Mouse (Mus musculus) liver, postnatal 0 days (tissue): ENCODE results near the gene Vwce. TPM values are rescaled to one million over a fixed set of nuclear protein-coding genes. Genes with fewer than 3 reads are reported as not detected.

ENCODE experiments used
- ATAC-seq: fragments of 200-750 bp; cut with Nextera tagmentation; 2 replicates; pipeline ENCODE4 v1.8.0; 2017; ENCODE audit warnings: mild to moderate bottlenecking, moderate library complexity
- DNase-seq: peaks from one replicate; pipeline ENCODE4 v3.0.0-alpha.2; 2016
- H3K27ac ChIP-seq: fragments of 300-500 bp; sonication (generic); 2 replicates; pipeline ENCODE4 v1.5.1; 2014; ENCODE audit warnings: antibody characterized with exemption, moderate library complexity, mild to moderate bottlenecking, low read depth
- H3K27me3 ChIP-seq: fragments of 300-500 bp; sonication (generic); 2 replicates; pipeline ENCODE4 v1.6.1; 2014; ENCODE audit warnings: low read length, control low read depth, mixed read lengths; ENCODE audit not compliant: insufficient read depth
- H3K36me3 ChIP-seq: fragments of 300-500 bp; sonication (generic); replicated peaks from 2 replicates; pipeline ENCODE4 v1.6.1; 2014; ENCODE audit warnings: mild to moderate bottlenecking, control low read depth, low read length, moderate library complexity, mixed read lengths; ENCODE audit not compliant: insufficient read depth
- H3K4me1 ChIP-seq: fragments of 300-500 bp; sonication (generic); 2 replicates; pipeline ENCODE4 v1.6.1; 2014; ENCODE audit warnings: antibody characterized with exemption, mild to moderate bottlenecking, control low read depth; ENCODE audit not compliant: insufficient read depth
- H3K4me2 ChIP-seq: fragments of 300-500 bp; sonication (generic); 2 replicates; pipeline ENCODE4 v1.6.1; 2014; ENCODE audit warnings: low read depth, mild to moderate bottlenecking, low read length, moderate library complexity, mixed read lengths
- H3K4me3 ChIP-seq: fragments of 300-500 bp; sonication (generic); 2 replicates; pipeline ENCODE4 v1.5.1; 2014; ENCODE audit warnings: low read depth, low read length
- H3K9ac ChIP-seq: fragments of 300-500 bp; sonication (generic); replicated peaks from 2 replicates; pipeline ENCODE4 v1.6.1; 2014; ENCODE audit warnings: mild to moderate bottlenecking, moderate library complexity
- H3K9me3 ChIP-seq: fragments of 300-500 bp; sonication (generic); 2 replicates; pipeline ENCODE4 v1.6.1; 2016; ENCODE audit warnings: mild to moderate bottlenecking, control low read depth, low read length, mixed read lengths
- CTCF ChIP-seq: sonication (generic); IDR thresholded peaks from 2 replicates; pipeline ENCODE4 v1.5.1; 2016; ENCODE audit warnings: antibody characterized with exemption, low read depth
- EP300 ChIP-seq: IDR thresholded peaks from 2 replicates; pipeline ENCODE4 v1.6.1; 2016; ENCODE audit warnings: antibody characterized with exemption, low read depth, mild to moderate bottlenecking
- WGBS: fragments of 180-500 bp; shearing (Covaris S2); extraction: QIAGEN DNeasy Blood & Tissue Kit; methylation state at CpG from one replicate; pipeline ENCODE4 v1.1.7; 2014; ENCODE audit not compliant: insufficient replicate concordance; 5-methylcytosine and 5-hydroxymethylcytosine counted together
- polyA plus RNA-seq: library from polyadenylated mRNA; unstranded; fragments of >200 nt; fragmentation: Nextera tagmentation; extraction: Ambion mirVana; gene quantifications from 2 replicates; pipeline ENCODE4 v1.2.1, GENCODE M21; 2015

The Vwce gene
- polyA plus RNA-seq, 1 experiment from 2014 or later = 18.2 TPM

- H3K4me2 ChIP-seq = no peak overlapping the region
- H3K27me3 ChIP-seq = no peaks in the 10 kb centered on the region
- no peak for TF ChIP-seq CTCF
- TF ChIP-seq EP300 = no peak
- H3K4me1 ChIP-seq = peaks cover 6% of the 10 kb centered on the region
- H3K4me3 ChIP-seq = no peak overlapping the region
- no peaks in the 10 kb centered on the region for H3K9me3 ChIP-seq
- no peak for DNase-seq
- ATAC-seq = no peak
- no peak overlapping the region for H3K9ac ChIP-seq
- peaks cover 36% of the 10 kb centered on the region for H3K36me3 ChIP-seq
- WGBS = 77% methylated on average over 6 of the region's 6 CpGs
- H3K27ac ChIP-seq = no peak overlapping the region
These were observed 80.2 kb downstream of the Vwce start for GRCm38 (mm10) chr19:10714168-10714567.

GRCm38 (mm10) chr19:10714682-10715475 lies 80.9 kb downstream of the Vwce start:
- Histone ChIP-seq H3K27me3 (no peaks in the 10 kb centered on the region), H3K9me3 (no peaks in the 10 kb centered on the region), H3K9ac (no peak overlapping the region), H3K27ac (no peak overlapping the region), H3K4me3 (no peak overlapping the region), H3K36me3 (peaks cover 36% of the 10 kb centered on the region), H3K4me2 (no peak overlapping the region), H3K4me1 (peaks cover under 1% of the 10 kb centered on the region; the same call in 1 of the 2 replicates)
- TF ChIP-seq CTCF (peak; percentile 88), EP300 (no peak)
- peak; percentile 77 for DNase-seq
- WGBS = 51% methylated on average over 4 of the region's 4 CpGs
- ATAC-seq = 0 out of 2 replicates have a peak, but pooled peaks have one; percentile 30

- no peak for DNase-seq
- TF ChIP-seq EP300 = no peak
- TF ChIP-seq CTCF = no peak
- Histone ChIP-seq H3K9ac (no peak overlapping the region), H3K4me1 (no peaks in the 10 kb centered on the region), H3K4me3 (no peak overlapping the region), H3K36me3 (peaks cover 31% of the 10 kb centered on the region), H3K9me3 (no peaks in the 10 kb centered on the region), H3K27ac (no peak overlapping the region), H3K4me2 (no peak overlapping the region), H3K27me3 (no peaks in the 10 kb centered on the region)
- no peak for ATAC-seq
- WGBS = 87% methylated on average over 6 of the region's 6 CpGs
These were observed 81.5 kb downstream of the Vwce start for GRCm38 (mm10) chr19:10715476-10715875.

Other genes with a start within 250 kb of the Vwce start
- 0.04 and 0.24 TPM in 2 replicates for gene Syt7, start 245.1 kb upstream of the Vwce start, polyA plus RNA-seq
- 0.05 TPM in 1 of 2 replicates, not detected in the other for gene Lrrc10b, start 176.7 kb upstream of the Vwce start, polyA plus RNA-seq
- 0.11 and 0.15 TPM in 2 replicates for gene Ppp1r32, start 151.3 kb upstream of the Vwce start, polyA plus RNA-seq
- 8.5 and 9.1 TPM in 2 replicates for gene Cpsf7, start 108.9 kb upstream of the Vwce start, polyA plus RNA-seq
- 23.6 and 25.4 TPM in 2 replicates for gene Sdhaf2, start 108.1 kb upstream of the Vwce start, polyA plus RNA-seq
- 11.7 and 13.0 TPM in 2 replicates for gene Tmem216, start 78.0 kb upstream of the Vwce start, polyA plus RNA-seq
- gene Cyb561a3, start 57.0 kb upstream of the Vwce start, polyA plus RNA-seq = 18.5 and 19.0 TPM in 2 replicates
- 8.2 and 8.4 TPM in 2 replicates for gene Tmem138, start 56.9 kb upstream of the Vwce start, polyA plus RNA-seq
- gene Ddb1, start 28.9 kb upstream of the Vwce start, polyA plus RNA-seq = 68.7 and 81.3 TPM in 2 replicates
- 82.1 and 133 TPM in 2 replicates for gene Tkfc, start 28.6 kb upstream of the Vwce start, polyA plus RNA-seq
- 0.07 TPM in 1 of 2 replicates, not detected in the other for gene Pga5, start 43.9 kb downstream of the Vwce start, polyA plus RNA-seq
- gene Vps37c, start 54.5 kb downstream of the Vwce start, polyA plus RNA-seq = 8.2 and 9.4 TPM in 2 replicates
- gene Cd5, start 104.8 kb downstream of the Vwce start, polyA plus RNA-seq = 0.16 and 0.17 TPM in 2 replicates
- gene Cd6, start 195.8 kb downstream of the Vwce start, polyA plus RNA-seq = 0.11 TPM in 1 of 2 replicates, not detected in the other
- 4.2 and 4.4 TPM in 2 replicates for gene Slc15a3, start 205.5 kb downstream of the Vwce start, polyA plus RNA-seq
- gene Tmem132a, start 235.7 kb downstream of the Vwce start, polyA plus RNA-seq = 2.0 and 2.1 TPM in 2 replicates
- 12.8 and 13.2 TPM in 2 replicates for gene Tmem109, start 247.8 kb downstream of the Vwce start, polyA plus RNA-seq